Mouse (Mus musculus) forebrain, embryonic 13.5 days (tissue): ENCODE measurements at regions not wholly inside any gene's neighbourhood (a gene's known extent, or its start where the extent isn't known, plus 50 kb on each side); places are given as distances from the start of the nearest gene placed in this dataset.

Experiments
- ATAC-seq: fragments of 200-750 bp; cut with Nextera tagmentation; 2 replicates; pipeline ENCODE4 v1.8.0; 2017
- H3K27ac ChIP-seq: fragments of 300-500 bp; sonication (generic); 2 replicates; pipeline ENCODE4 v1.5.1; 2015; ENCODE audit warnings: inconsistent platforms, mild to moderate bottlenecking, moderate library complexity
- H3K27me3 ChIP-seq: fragments of 300-500 bp; sonication (generic); 2 replicates; pipeline ENCODE4 v1.6.1; 2015; ENCODE audit warnings: mild to moderate bottlenecking, inconsistent platforms
- H3K36me3 ChIP-seq: fragments of 300-500 bp; sonication (generic); 2 replicates; pipeline ENCODE4 v1.6.1; 2015; ENCODE audit warnings: mild to moderate bottlenecking, inconsistent platforms; ENCODE audit not compliant: poor library complexity, severe bottlenecking
- H3K4me1 ChIP-seq: fragments of 300-500 bp; sonication (generic); 2 replicates; pipeline ENCODE4 v1.6.1; 2015; ENCODE audit warnings: inconsistent platforms
- H3K4me2 ChIP-seq: fragments of 300-500 bp; sonication (generic); 2 replicates; pipeline ENCODE4 v1.6.1; 2015; ENCODE audit warnings: inconsistent platforms, mild to moderate bottlenecking, moderate library complexity
- H3K4me3 ChIP-seq: fragments of 300-500 bp; sonication (generic); 2 replicates; pipeline ENCODE4 v1.5.1; 2015; ENCODE audit warnings: mild to moderate bottlenecking, inconsistent platforms
- H3K9ac ChIP-seq: fragments of 300-500 bp; sonication (generic); 2 replicates; pipeline ENCODE4 v1.6.1; 2015; ENCODE audit warnings: mild to moderate bottlenecking, inconsistent platforms
- H3K9me3 ChIP-seq: fragments of 300-500 bp; sonication (generic); replicated peaks from 2 replicates; pipeline ENCODE4 v1.6.1; 2016; ENCODE audit warnings: inconsistent platforms
- WGBS: fragments of 180-500 bp; shearing (Covaris S2); methylation state at CpG from one replicate; pipeline ENCODE4 v1.1.7; 2015; 5-methylcytosine and 5-hydroxymethylcytosine counted together

DNA sequence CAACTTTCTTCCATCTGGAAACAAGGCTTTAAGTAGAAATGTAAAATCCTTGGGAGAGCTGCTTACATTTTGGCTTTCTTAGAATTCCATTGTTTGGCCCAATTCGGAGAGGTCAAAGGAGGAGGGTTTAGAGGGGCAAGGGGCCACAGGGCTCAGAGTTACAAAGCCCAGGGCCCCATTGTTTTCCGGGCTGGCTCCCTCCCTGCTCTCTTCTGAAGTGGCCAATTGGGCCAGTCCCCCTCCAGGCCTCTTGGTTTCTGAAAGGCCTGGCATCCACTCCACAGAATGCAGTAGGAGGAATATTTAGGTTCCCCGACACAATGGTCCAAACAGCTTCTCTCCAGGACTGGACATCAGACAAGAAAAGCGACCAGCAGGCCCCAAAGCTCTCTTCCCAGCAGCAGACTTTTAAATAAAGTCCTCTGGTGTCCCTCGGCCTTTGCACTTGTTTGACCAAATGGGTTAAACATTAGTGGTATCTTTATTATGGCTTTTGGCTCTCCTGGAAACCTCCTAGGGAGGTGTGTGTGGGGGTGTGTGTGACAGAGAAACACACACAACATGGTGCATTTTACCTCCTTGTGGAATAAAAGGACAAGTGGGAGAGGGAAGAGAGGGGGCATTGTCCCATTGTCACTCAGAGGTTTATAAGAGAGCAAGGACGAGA lies 456.6 kb downstream of the Wdr11 start:
- WGBS: 11% methylated on average over 6 of the region's 6 CpGs
- H3K4me3 ChIP-seq: no peak overlapping the region
- ATAC-seq: no peak
- H3K4me2 ChIP-seq: no peak overlapping the region
- H3K4me1 ChIP-seq: peaks cover 7% of the 10 kb centered on the region; the same call in 1 of the 2 replicates
- no peaks in the 10 kb centered on the region for H3K36me3 ChIP-seq
- H3K27ac ChIP-seq: no peak overlapping the region
- peaks cover 20% of the 10 kb centered on the region; the same call in 1 of the 2 replicates for H3K27me3 ChIP-seq
- no peaks in the 10 kb centered on the region for H3K9me3 ChIP-seq
- no peak overlapping the region for H3K9ac ChIP-seq

DNA sequence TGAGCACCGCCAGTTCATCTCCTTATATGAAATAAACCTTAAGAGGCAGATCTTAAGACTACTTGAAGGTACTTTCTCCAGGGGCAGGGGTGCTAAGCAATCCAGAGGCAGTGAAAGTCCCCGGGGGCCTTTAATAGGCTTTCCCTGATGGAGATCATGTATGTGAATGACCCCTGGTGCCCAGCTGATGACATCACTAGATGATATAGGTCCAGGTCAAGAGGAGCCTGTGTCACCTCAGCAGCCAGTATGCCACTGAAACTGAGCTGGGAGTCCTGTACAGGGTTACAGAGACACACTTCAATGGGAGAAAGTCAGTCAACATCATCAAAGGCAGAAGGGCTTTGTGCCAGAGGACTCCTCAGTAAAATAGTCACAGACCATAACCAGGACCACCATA lies 457.8 kb downstream of the Wdr11 start:
- Histone ChIP-seq H3K27ac (no peak overlapping the region), H3K36me3 (no peaks in the 10 kb centered on the region), H3K9me3 (no peaks in the 10 kb centered on the region), H3K27me3 (peaks cover 18% of the 10 kb centered on the region; the same call in 1 of the 2 replicates), H3K9ac (no peak overlapping the region), H3K4me3 (no peak overlapping the region), H3K4me2 (no peak overlapping the region), H3K4me1 (peaks cover 7% of the 10 kb centered on the region; the same call in 1 of the 2 replicates)
- WGBS: 89% methylated on average over 2 of the region's 2 CpGs
- ATAC-seq: no peak

DNA sequence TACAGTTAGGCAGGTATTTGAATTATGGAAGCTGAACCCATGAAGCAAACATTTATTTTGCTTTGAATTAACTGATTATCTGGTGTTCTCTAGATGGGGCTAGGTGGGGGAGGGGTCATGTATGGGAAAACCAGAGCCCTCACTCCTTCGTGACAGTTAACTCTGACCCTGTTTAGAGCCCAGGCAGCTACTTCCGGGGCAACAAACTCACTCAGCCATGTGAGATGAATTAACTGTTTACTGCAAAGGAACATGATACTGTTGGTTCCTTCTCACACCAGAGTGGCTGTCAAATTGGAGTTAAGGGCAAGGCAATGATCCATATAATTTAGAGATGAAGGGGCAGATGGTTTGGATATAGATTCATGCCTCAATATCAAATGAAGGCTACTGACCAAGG lies 458.5 kb downstream of the Wdr11 start:
- 20% methylated on average over 2 of the region's 2 CpGs for WGBS

DNA sequence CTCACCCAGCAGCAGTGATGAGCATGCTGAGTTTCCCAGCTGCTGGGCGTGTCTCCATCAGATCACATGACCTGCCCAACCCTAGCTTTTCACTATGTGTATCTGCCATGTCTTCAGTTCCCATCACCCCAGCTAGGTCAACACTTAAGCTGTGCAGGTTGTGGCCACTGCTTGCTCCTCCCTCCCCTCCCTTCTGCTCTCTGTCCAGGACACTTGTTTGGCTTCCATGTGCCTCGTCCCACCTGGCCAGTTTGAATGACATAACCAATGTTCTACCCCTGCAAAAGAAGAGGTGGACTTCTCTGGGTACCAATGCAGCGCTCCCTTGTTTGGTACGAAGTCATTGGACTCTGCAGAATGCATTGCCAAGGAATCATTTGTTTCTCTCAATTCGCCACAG lies 460.7 kb downstream of the Wdr11 start:
- Histone ChIP-seq H3K4me3 (no peak overlapping the region), H3K4me1 (peaks cover 7% of the 10 kb centered on the region; the same call in 1 of the 2 replicates), H3K36me3 (no peaks in the 10 kb centered on the region), H3K27me3 (peaks cover 7% of the 10 kb centered on the region; the same call in 1 of the 2 replicates), H3K4me2 (no peak overlapping the region), H3K9ac (no peak overlapping the region), H3K9me3 (no peaks in the 10 kb centered on the region), H3K27ac (no peak overlapping the region)
- no peak for ATAC-seq
- WGBS: 83% methylated on average over 5 of the region's 5 CpGs

More for the DNA sequence above, 458.5 kb downstream of the Wdr11 start:
- Histone ChIP-seq H3K36me3 (no peaks in the 10 kb centered on the region), H3K27ac (no peak overlapping the region), H3K9ac (no peak overlapping the region), H3K4me2 (no peak overlapping the region), H3K4me3 (no peak overlapping the region), H3K9me3 (no peaks in the 10 kb centered on the region), H3K4me1 (peaks cover 7% of the 10 kb centered on the region; the same call in 1 of the 2 replicates), H3K27me3 (peaks cover 16% of the 10 kb centered on the region; the same call in 1 of the 2 replicates)
- ATAC-seq: no peak

- Histone ChIP-seq H3K9ac (no peak overlapping the region), H3K4me2 (no peak overlapping the region), H3K4me3 (no peak overlapping the region), H3K9me3 (no peaks in the 10 kb centered on the region), H3K4me1 (no peaks in the 10 kb centered on the region), H3K27ac (no peak overlapping the region), H3K36me3 (no peaks in the 10 kb centered on the region), H3K27me3 (no peaks in the 10 kb centered on the region)
- no peak for ATAC-seq
- 94% methylated on average over 6 of the region's 6 CpGs for WGBS
These were observed 462.5 kb downstream of the Ate1 start for GRCm38 (mm10) chr7:130057708-130058107.

GRCm38 (mm10) chr7:130058267-130058666 lies 461.9 kb downstream of the Ate1 start:
- Histone ChIP-seq H3K27ac (no peak overlapping the region), H3K27me3 (no peaks in the 10 kb centered on the region), H3K36me3 (no peaks in the 10 kb centered on the region), H3K4me3 (no peak overlapping the region), H3K9me3 (no peaks in the 10 kb centered on the region), H3K9ac (no peak overlapping the region), H3K4me1 (no peaks in the 10 kb centered on the region), H3K4me2 (no peak overlapping the region)
- ATAC-seq: no peak
- WGBS: 78% methylated on average over 12 of the region's 12 CpGs

- H3K4me2 ChIP-seq: no peak overlapping the region
These were observed 460.2 kb downstream of the Ate1 start for GRCm38 (mm10) chr7:130059684-130060607.

GRCm38 (mm10) chr7:130064500-130064899 lies 455.7 kb downstream of the Ate1 start:
- Histone ChIP-seq H3K36me3 (no peaks in the 10 kb centered on the region), H3K4me3 (no peak overlapping the region), H3K27ac (no peak overlapping the region), H3K9ac (no peak overlapping the region), H3K27me3 (no peaks in the 10 kb centered on the region), H3K4me1 (no peaks in the 10 kb centered on the region), H3K4me2 (no peak overlapping the region), H3K9me3 (no peaks in the 10 kb centered on the region)
- WGBS: 72% methylated on average over 7 of the region's 7 CpGs
- no peak for ATAC-seq

More at GRCm38 (mm10) chr7:130059684-130060607, 460.2 kb downstream of the Ate1 start:
- H3K27ac ChIP-seq: no peak overlapping the region
- H3K9me3 ChIP-seq: no peaks in the 10 kb centered on the region
- H3K9ac ChIP-seq: no peak overlapping the region
- 77% methylated on average over 15 of the region's 15 CpGs for WGBS
- H3K36me3 ChIP-seq: no peaks in the 10 kb centered on the region
- H3K4me1 ChIP-seq: no peaks in the 10 kb centered on the region
- no peaks in the 10 kb centered on the region for H3K27me3 ChIP-seq
- H3K4me3 ChIP-seq: no peak overlapping the region
- ATAC-seq: no peak

DNA sequence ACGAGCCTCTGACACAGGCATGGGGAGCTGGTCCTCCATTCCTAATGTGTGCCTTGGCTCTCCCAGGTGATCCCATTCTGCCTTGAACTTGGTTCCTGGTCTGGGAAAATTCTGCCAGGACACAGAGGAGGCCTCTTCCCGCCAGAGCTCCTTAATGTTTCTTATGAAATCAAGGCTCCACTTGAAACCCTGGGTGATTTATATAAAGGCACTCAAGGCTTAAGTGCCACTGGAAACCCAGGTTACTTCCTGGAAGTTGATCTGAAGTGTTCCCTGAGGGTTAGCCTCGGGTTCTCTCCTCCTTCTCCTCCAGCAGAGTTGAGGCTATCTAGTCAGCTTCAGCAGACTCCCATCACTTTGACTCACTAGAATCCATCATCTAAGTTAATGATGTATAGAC lies 451.9 kb downstream of the Ate1 start:
- Histone ChIP-seq H3K27ac (no peak overlapping the region), H3K4me3 (no peak overlapping the region), H3K9ac (no peak overlapping the region), H3K36me3 (no peaks in the 10 kb centered on the region), H3K4me2 (no peak overlapping the region), H3K9me3 (no peaks in the 10 kb centered on the region), H3K4me1 (peaks cover 2% of the 10 kb centered on the region), H3K27me3 (no peaks in the 10 kb centered on the region)
- 70% methylated on average over 3 of the region's 3 CpGs for WGBS
- no peak for ATAC-seq

DNA sequence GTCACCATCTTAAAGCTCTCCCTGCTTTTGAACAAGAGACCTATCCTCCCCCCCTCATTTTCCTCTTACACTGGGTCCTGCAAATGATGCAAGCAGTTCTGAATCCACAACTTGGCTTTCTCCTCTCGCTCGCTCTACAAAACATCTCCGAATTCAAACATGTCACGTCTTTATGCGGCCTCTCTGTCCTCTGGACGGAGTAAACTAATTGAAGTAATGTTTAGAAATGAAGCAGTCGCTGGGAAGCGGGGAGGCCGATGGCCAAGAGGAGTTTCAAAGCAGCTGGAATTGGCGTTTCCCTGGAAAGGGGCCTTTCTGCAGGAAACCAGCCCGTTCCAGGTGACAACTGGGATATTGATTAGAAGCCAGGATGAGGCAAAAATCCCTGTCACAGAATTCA lies 446.8 kb downstream of the Ate1 start:
- H3K4me3 ChIP-seq: peak overlapping the region; percentile 28; the same call in 1 of the 2 replicates
- peak overlapping the region; percentile 13; the same call in 1 of the 2 replicates for H3K9ac ChIP-seq
- H3K9me3 ChIP-seq: no peaks in the 10 kb centered on the region
- peaks cover 11% of the 10 kb centered on the region for H3K27me3 ChIP-seq
- WGBS: 57% methylated on average over 11 of the region's 11 CpGs
- no peak overlapping the region for H3K27ac ChIP-seq
- no peaks in the 10 kb centered on the region for H3K36me3 ChIP-seq
- peak overlapping the region; percentile 60 for H3K4me2 ChIP-seq
- ATAC-seq: no peak
- H3K4me1 ChIP-seq: peaks cover 14% of the 10 kb centered on the region

- Histone ChIP-seq H3K4me3 (peak overlapping the region; percentile 28), H3K36me3 (no peaks in the 10 kb centered on the region), H3K4me2 (peak overlapping the region; percentile 60), H3K9me3 (no peaks in the 10 kb centered on the region), H3K4me1 (peaks cover 14% of the 10 kb centered on the region), H3K9ac (peak overlapping the region; percentile 34; the same call in 1 of the 2 replicates), H3K27ac (no peak overlapping the region), H3K27me3 (peaks cover 11% of the 10 kb centered on the region)
- 22% methylated on average over 27 of the region's 27 CpGs for WGBS
- no peak; the same call in 1 of the 2 replicates for ATAC-seq
These were observed 446.0 kb downstream of the Ate1 start for GRCm38 (mm10) chr7:130073890-130074819.
